Mouse (Mus musculus) limb, embryonic 13.5 days (tissue): ENCODE data around the gene Gse1. TPM values are rescaled to one million over a fixed set of nuclear protein-coding genes. Genes with fewer than 3 reads are reported as not detected.
A peak's percentile ranks its signal among the peaks of the same experiment; 100 is the strongest.

Source experiments
- ATAC-seq: fragments of 200-750 bp; cut with Nextera tagmentation; 2 replicates; pipeline ENCODE4 v1.8.0; 2017; ENCODE audit warnings: low read depth, moderate number of reproducible peaks, moderate TSS enrichment; ENCODE audit not compliant: low FRiP score
- H3K27ac ChIP-seq: fragments of 300-500 bp; sonication (generic); 2 replicates; pipeline ENCODE4 v1.5.1; 2015; ENCODE audit warnings: inconsistent platforms, mild to moderate bottlenecking, moderate library complexity
- H3K27me3 ChIP-seq: fragments of 300-500 bp; sonication (generic); 2 replicates; pipeline ENCODE4 v1.6.1; 2015; ENCODE audit warnings: mild to moderate bottlenecking, inconsistent platforms
- H3K36me3 ChIP-seq: fragments of 300-500 bp; sonication (generic); 2 replicates; pipeline ENCODE4 v1.6.1; 2015; ENCODE audit warnings: inconsistent platforms, mild to moderate bottlenecking, moderate library complexity
- H3K4me1 ChIP-seq: fragments of 300-500 bp; sonication (generic); 2 replicates; pipeline ENCODE4 v1.6.1; 2015; ENCODE audit warnings: inconsistent platforms
- H3K4me2 ChIP-seq: fragments of 300-500 bp; sonication (generic); replicated peaks from 2 replicates; pipeline ENCODE4 v1.6.1; 2015; ENCODE audit warnings: inconsistent platforms, mild to moderate bottlenecking, moderate library complexity
- H3K4me3 ChIP-seq: fragments of 300-500 bp; sonication (generic); 2 replicates; pipeline ENCODE4 v1.5.1; 2015; ENCODE audit warnings: moderate library complexity, mild to moderate bottlenecking, inconsistent platforms
- H3K9ac ChIP-seq: fragments of 300-500 bp; sonication (generic); 2 replicates; pipeline ENCODE4 v1.6.1; 2015; ENCODE audit warnings: mild to moderate bottlenecking, inconsistent platforms
- H3K9me3 ChIP-seq: fragments of 300-500 bp; sonication (generic); 2 replicates; pipeline ENCODE4 v1.6.1; 2016; ENCODE audit warnings: inconsistent platforms
- WGBS: fragments of 180-500 bp; shearing (Covaris S2); methylation state at CpG from one replicate; pipeline ENCODE4 v1.1.7; 2015; 5-methylcytosine and 5-hydroxymethylcytosine counted together
- polyA plus RNA-seq: library from polyadenylated mRNA; unstranded; fragments of >200 nt; fragmentation: Nextera tagmentation; extraction: Ambion mirVana; gene quantifications from 2 replicates; pipeline ENCODE4 v1.2.1, GENCODE M21; 2015

The Gse1 gene
- polyA plus RNA-seq, 1 experiment from 2014 or later, result 6.9 TPM

- Histone ChIP-seq H3K4me1 (peaks cover 94% of the 10 kb centered on the region), H3K27ac (no peak overlapping the region), H3K9me3 (no peaks in the 10 kb centered on the region), H3K9ac (no peak overlapping the region), H3K4me2 (peak overlapping the region; percentile 100), H3K4me3 (no peak overlapping the region), H3K36me3 (no peaks in the 10 kb centered on the region), H3K27me3 (peaks cover 37% of the 10 kb centered on the region)
- no peak for ATAC-seq
- 60% methylated on average over 5 of the region's 5 CpGs for WGBS
Observed at GRCm38 (mm10) chr8:120491166-120491793, 263.0 kb downstream of the Gse1 start.

- H3K9me3 ChIP-seq, result no peaks in the 10 kb centered on the region
- no peaks in the 10 kb centered on the region for H3K36me3 ChIP-seq
- peaks cover 33% of the 10 kb centered on the region for H3K27me3 ChIP-seq
- no peak for ATAC-seq
- H3K4me3 ChIP-seq, result no peak overlapping the region
- no peak overlapping the region for H3K27ac ChIP-seq
- no peak overlapping the region; the same call in 1 of the 2 replicates for H3K9ac ChIP-seq
- 11% methylated on average over 14 of the region's 14 CpGs for WGBS
- peak overlapping the region; percentile 32; the same call in 1 of the 2 replicates for H3K4me2 ChIP-seq
- H3K4me1 ChIP-seq, result peaks cover 94% of the 10 kb centered on the region
Observed at GRCm38 (mm10) chr8:120492193-120492880, 264.1 kb downstream of the Gse1 start.

- WGBS, result 47% methylated on average over 4 of the region's 4 CpGs
Observed at GRCm38 (mm10) chr8:120492881-120493220, 264.6 kb downstream of the Gse1 start.

GRCm38 (mm10) chr8:120493508-120494464 lies 265.5 kb downstream of the Gse1 start:
- H3K9me3 ChIP-seq, result no peaks in the 10 kb centered on the region
- H3K4me3 ChIP-seq, result no peak overlapping the region
- no peak overlapping the region; the same call in 1 of the 2 replicates for H3K27ac ChIP-seq
- H3K4me1 ChIP-seq, result peaks cover 95% of the 10 kb centered on the region
- no peak overlapping the region for H3K4me2 ChIP-seq
- H3K9ac ChIP-seq, result no peak overlapping the region
- no peak for ATAC-seq
- H3K27me3 ChIP-seq, result peaks cover 33% of the 10 kb centered on the region
- WGBS, result 49% methylated on average over 16 of the region's 16 CpGs
- no peaks in the 10 kb centered on the region for H3K36me3 ChIP-seq

More at GRCm38 (mm10) chr8:120492881-120493220, 264.6 kb downstream of the Gse1 start:
- Histone ChIP-seq H3K4me1 (peaks cover 95% of the 10 kb centered on the region), H3K27me3 (peaks cover 33% of the 10 kb centered on the region), H3K4me2 (peak overlapping the region; percentile 32; the same call in 1 of the 2 replicates), H3K9ac (no peak overlapping the region), H3K4me3 (no peak overlapping the region), H3K9me3 (no peaks in the 10 kb centered on the region), H3K36me3 (no peaks in the 10 kb centered on the region), H3K27ac (no peak overlapping the region)
- ATAC-seq, result no peak

GRCm38 (mm10) chr8:120494903-120495302 lies 266.6 kb downstream of the Gse1 start:
- WGBS, result 29% methylated on average over 15 of the region's 15 CpGs
- peak overlapping the region; percentile 33; the same call in 1 of the 2 replicates for H3K27ac ChIP-seq
- H3K4me2 ChIP-seq, result peak overlapping the region; percentile 25; the same call in 1 of the 2 replicates

GRCm38 (mm10) chr8:120495461-120495860 lies 267.2 kb downstream of the Gse1 start:
- no peak overlapping the region for H3K4me3 ChIP-seq
- no peaks in the 10 kb centered on the region for H3K36me3 ChIP-seq
- H3K9me3 ChIP-seq, result no peaks in the 10 kb centered on the region
- H3K4me2 ChIP-seq, result peak overlapping the region; percentile 25; the same call in 1 of the 2 replicates
- peaks cover 23% of the 10 kb centered on the region for H3K27me3 ChIP-seq
- no peak for ATAC-seq
- H3K9ac ChIP-seq, result no peak overlapping the region
- 72% methylated on average over 5 of the region's 5 CpGs for WGBS
- H3K27ac ChIP-seq, result peak overlapping the region; percentile 33; the same call in 1 of the 2 replicates
- H3K4me1 ChIP-seq, result peaks cover 86% of the 10 kb centered on the region

More at GRCm38 (mm10) chr8:120494903-120495302, 266.6 kb downstream of the Gse1 start:
- Histone ChIP-seq H3K27me3 (peaks cover 26% of the 10 kb centered on the region), H3K9me3 (no peaks in the 10 kb centered on the region), H3K36me3 (no peaks in the 10 kb centered on the region), H3K9ac (0 out of 2 replicates have a peak overlapping the region, but pooled peaks have one; percentile 0), H3K4me3 (no peak overlapping the region), H3K4me1 (peaks cover 89% of the 10 kb centered on the region)
- no peak for ATAC-seq

- WGBS, result 97% methylated on average over 15 of the region's 15 CpGs
- H3K4me2 ChIP-seq, result no peak overlapping the region
- H3K4me3 ChIP-seq, result no peak overlapping the region
- peaks cover 86% of the 10 kb centered on the region for H3K4me1 ChIP-seq
- no peak for ATAC-seq
- peaks cover 18% of the 10 kb centered on the region for H3K27me3 ChIP-seq
- no peaks in the 10 kb centered on the region for H3K9me3 ChIP-seq
- H3K27ac ChIP-seq, result no peak overlapping the region
- H3K36me3 ChIP-seq, result no peaks in the 10 kb centered on the region
- no peak overlapping the region for H3K9ac ChIP-seq
Observed at GRCm38 (mm10) chr8:120496478-120496877, 268.2 kb downstream of the Gse1 start.

GRCm38 (mm10) chr8:120497503-120497946 lies 269.3 kb downstream of the Gse1 start:
- Histone ChIP-seq H3K4me1 (peaks cover 80% of the 10 kb centered on the region), H3K9me3 (no peaks in the 10 kb centered on the region), H3K27me3 (peaks cover 14% of the 10 kb centered on the region; the same call in 1 of the 2 replicates), H3K27ac (no peak overlapping the region), H3K4me3 (no peak overlapping the region), H3K9ac (peak overlapping the region; percentile 43; the same call in 1 of the 2 replicates), H3K36me3 (no peaks in the 10 kb centered on the region), H3K4me2 (peak overlapping the region; percentile 4; the same call in 1 of the 2 replicates)
- no peak for ATAC-seq
- 11% methylated on average over 11 of the region's 11 CpGs for WGBS

GRCm38 (mm10) chr8:120498349-120498831 lies 270.1 kb downstream of the Gse1 start:
- Histone ChIP-seq H3K9me3 (no peaks in the 10 kb centered on the region), H3K27ac (no peak overlapping the region), H3K27me3 (peaks cover 11% of the 10 kb centered on the region; the same call in 1 of the 2 replicates), H3K4me3 (no peak overlapping the region), H3K4me1 (peaks cover 80% of the 10 kb centered on the region), H3K9ac (no peak overlapping the region), H3K36me3 (no peaks in the 10 kb centered on the region), H3K4me2 (peak overlapping the region; percentile 38)
- WGBS, result 14% methylated on average over 4 of the region's 4 CpGs
- peak; percentile 14; the same call in 1 of the 2 replicates for ATAC-seq

GRCm38 (mm10) chr8:120498926-120499605 lies 270.8 kb downstream of the Gse1 start:
- Histone ChIP-seq H3K27me3 (peaks cover 11% of the 10 kb centered on the region; the same call in 1 of the 2 replicates), H3K4me3 (no peak overlapping the region), H3K36me3 (no peaks in the 10 kb centered on the region), H3K27ac (no peak overlapping the region), H3K4me1 (peaks cover 80% of the 10 kb centered on the region), H3K4me2 (peak overlapping the region; percentile 38), H3K9ac (no peak overlapping the region), H3K9me3 (no peaks in the 10 kb centered on the region)
- ATAC-seq, result peak; percentile 26; the same call in 1 of the 2 replicates
- WGBS, result 25% methylated on average over 9 of the region's 9 CpGs
